Mouse (Mus musculus) adrenal gland, adult (tissue): ENCODE measurements around the gene Cyp26b1.
A peak's percentile ranks its signal among the peaks of the same experiment; 100 is the strongest.

ENCODE experiments used
- DNase-seq, 2 experiments: peaks; one replicate each; pipeline ENCODE4 v3.0.0; 2022 to 2023; ENCODE audit warnings: low spot score in 1 of 2; ENCODE audit not compliant: inconsistent age in 2 of 2

The Cyp26b1 gene

GRCm38 (mm10) chr6:84588221-84588894, 5.3 kb downstream of the Cyp26b1 start:
- DNase-seq: peak in 1 of 2 experiments; percentile 74

- peak; percentile 61 to 81 for DNase-seq
These were observed 6.1 kb downstream of the Cyp26b1 start for GRCm38 (mm10) chr6:84587471-84588101.

- peak in 1 of 2 experiments; percentile 43 for DNase-seq
These were observed 7.0 kb downstream of the Cyp26b1 start for GRCm38 (mm10) chr6:84586551-84587200.

GRCm38 (mm10) chr6:84585686-84586300, 7.9 kb downstream of the Cyp26b1 start:
- peak in 1 of 2 experiments; percentile 57 for DNase-seq

GRCm38 (mm10) chr6:84584783-84585685, 8.7 kb downstream of the Cyp26b1 start:
- DNase-seq: peak in 1 of 2 experiments; percentile 74

DNA sequence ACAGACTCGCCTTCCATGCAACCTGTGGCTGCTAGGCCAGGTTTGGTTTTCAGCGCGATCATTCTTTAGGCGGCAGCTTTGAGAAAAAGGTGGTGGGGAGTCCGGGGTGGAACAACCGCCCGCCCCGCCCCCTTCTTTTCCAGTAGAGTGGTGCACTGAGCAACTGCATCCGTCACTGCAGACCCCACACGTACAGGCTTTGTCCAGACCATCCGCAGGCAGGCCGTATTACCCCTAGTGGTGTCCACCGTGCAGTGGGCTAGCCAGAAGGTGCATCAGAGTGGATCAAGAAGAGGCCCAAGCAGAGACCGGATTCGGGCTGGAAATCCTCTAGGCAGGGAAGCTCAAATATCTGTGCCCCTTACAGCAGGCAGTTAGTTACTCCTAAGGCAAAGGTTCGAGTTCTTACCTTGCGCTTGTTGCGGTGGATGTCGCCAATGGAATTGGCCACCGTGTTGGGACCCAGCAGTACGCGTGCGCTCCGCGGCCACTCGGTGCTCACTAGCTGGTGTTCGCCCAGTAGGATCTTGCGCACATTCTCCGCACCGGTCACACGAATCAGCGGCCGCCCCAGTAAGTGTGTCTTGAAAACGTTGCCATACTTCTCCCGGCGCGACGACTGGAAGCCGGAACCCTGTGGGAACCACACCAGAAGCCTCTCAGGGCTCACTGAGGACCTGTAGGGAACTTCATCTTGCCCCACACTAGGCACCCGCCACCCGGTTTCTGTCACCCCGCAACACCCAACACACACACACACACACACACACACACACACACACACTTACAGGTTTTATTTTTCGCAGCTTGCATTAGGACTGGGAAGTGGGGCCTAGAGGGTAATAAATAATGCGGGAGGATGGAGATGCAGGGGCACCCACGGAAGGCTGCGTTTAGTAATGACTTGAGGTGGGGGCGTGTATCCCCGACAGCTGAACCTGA, 9.6 kb downstream of the Cyp26b1 start:
- DNase-seq: peak in 1 of 2 experiments; percentile 67

DNA sequence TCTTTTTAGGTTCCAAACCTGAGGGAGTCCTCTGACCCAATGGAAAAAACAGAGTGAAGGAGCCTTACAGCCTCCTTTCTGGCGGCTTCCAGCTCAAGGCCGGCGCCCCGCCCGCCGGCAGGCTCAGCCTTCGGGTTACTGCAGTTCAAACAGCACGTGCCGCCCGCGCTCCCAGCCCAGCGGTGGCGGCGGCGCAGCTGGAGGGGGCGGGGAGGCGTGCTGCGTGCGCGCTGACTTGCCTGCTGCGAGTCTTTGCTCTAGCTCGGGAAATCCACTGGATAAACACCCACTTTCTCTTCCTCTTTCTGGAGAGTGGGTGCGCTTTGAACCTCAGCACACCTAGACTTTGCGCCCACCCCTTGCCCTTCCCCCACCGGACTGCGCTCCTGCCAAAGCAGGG, 10.3 kb downstream of the Cyp26b1 start:
- DNase-seq: peak; percentile 87 to 93

DNA sequence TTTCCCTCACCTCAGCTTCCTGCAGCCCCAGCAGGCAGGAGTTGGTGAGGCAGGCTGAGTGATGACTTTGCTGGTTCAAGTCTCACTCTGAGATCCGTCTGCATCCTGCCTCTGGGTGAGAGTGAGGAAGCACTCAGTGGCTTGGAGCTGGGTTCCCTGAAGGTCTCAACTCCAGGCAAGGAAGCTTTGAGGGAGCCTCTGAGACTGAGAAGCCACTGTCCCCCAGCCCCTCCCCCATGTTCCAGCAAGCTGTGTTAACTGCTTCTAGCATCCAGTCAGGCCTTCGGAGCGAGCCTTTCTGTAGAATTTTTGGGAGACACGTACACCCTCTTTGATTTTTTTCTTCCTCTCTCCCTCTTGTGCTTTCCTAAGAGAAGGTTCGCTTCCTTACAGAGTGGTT, 10.9 kb downstream of the Cyp26b1 start:
- peak in 1 of 2 experiments; percentile 52 for DNase-seq

DNA sequence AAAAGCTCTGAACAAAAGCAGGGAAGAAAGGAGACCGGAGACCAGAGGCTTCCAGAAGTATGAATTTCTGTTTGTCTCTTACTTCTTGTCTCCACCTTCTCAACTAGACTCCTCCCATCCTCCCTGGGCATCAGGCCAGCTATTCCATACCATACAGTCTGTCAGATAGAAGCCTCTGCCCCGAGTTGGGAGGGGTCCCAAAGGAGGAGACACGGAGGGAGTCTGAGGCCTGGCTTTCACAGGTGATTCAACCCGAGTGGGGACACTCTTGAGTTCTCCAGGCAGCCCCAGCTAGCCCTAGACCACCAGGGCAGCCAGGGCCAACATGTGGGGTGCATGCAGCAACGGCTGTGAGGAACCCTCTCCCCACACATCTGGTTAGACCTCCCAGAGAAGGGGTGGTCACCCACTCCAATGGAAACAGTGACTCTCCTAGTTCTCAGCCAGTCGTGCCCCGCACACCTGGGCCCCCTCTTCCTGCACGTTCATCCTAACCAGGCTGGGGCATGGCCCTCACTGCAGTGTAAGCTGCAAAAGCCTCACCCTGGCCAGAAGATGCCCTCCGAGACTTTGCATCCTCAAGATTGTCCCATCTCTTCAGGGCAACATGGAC, 11.8 kb downstream of the Cyp26b1 start:
- DNase-seq: peak in 1 of 2 experiments; percentile 32

GRCm38 (mm10) chr6:84580979-84581832, 12.5 kb downstream of the Cyp26b1 start:
- DNase-seq: peak in 1 of 2 experiments; percentile 67

GRCm38 (mm10) chr6:84579508-84579907, 14.2 kb downstream of the Cyp26b1 start:
- no peak for DNase-seq

- peak in 1 of 2 experiments; percentile 78 for DNase-seq
These were observed 14.8 kb downstream of the Cyp26b1 start for GRCm38 (mm10) chr6:84578928-84579327.

GRCm38 (mm10) chr6:84577898-84578297, 15.8 kb downstream of the Cyp26b1 start:
- peak in 1 of 2 experiments; percentile 17 for DNase-seq

GRCm38 (mm10) chr6:84573905-84574660, 19.6 kb downstream of the Cyp26b1 start:
- DNase-seq: peak in 1 of 2 experiments; percentile 73

DNA sequence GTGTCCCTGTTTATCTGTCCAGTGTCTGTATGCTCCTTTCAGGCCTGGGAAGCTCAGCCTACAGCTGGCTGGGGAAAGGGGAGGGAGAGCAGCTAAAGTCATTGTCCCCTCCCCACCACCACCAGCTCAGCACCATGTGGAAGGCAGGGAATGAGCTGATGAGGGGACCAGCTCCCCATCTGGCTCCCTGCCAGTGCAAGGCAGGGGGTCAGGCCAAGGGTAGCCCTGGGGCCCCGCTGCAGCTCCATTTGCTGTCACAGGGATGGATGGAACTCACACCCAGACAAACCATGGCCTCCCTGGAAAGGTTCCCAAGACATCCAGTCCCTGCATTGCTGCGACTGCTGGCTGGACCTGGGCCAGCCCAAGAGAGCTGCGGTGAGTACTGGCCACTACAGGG, 23.7 kb downstream of the Cyp26b1 start:
- peak in 1 of 2 experiments; percentile 29 for DNase-seq

DNA sequence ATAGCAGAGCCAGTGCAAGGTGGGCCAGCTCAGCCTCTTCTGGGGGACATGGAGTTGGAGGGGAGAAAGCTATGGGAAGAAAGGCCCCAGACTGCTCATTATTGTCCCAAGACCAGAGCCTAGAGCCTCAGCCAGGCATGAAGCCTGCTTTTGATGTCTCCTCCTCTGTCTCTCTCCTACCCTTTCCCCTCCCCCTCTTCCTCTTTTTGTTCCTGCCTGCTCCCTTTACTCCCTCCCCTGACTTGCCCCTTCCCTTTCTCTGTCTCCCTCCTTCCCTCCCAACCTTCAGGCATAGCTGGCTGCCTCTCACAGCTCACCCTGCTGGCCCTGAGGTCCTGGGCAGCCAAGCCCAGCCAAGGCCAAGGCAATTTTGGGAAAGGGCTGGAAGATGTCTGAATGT, 24.1 kb downstream of the Cyp26b1 start:
- peak in 1 of 2 experiments; percentile 44 for DNase-seq

- peak in 1 of 2 experiments; percentile 32 for DNase-seq
These were observed 24.8 kb downstream of the Cyp26b1 start for GRCm38 (mm10) chr6:84568880-84569279.
